Mouse (Mus musculus): Measurements from ENCODE around the gene Dnah14. TPM values are rescaled to one million over a fixed set of nuclear protein-coding genes. Genes with fewer than 3 reads are reported as not detected.

Dnah14 gene
- polyA plus RNA-seq, 2 experiments = 0.53 to 2.0 TPM

DNA sequence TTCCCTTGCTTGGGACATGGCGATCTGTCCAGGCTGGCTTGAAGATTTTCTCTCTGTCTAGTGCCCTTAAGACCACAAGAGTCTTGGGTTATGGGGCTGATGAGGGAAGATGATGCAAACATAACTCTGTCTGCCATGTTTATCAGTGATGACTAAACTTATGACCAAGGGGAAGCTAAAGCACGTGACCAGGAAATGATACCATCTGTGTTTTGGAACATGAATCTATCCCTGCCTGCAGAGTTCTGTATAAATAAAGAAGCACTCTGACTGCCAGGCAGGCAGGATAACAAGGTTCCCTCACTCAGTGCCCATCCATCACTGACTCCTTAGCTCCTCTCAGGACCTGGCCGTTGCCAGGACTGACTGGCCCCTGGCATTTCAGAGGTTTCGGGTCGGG lies 157.2 kb downstream of the Dnah14 start:
- Histone ChIP-seq H3K4me3 (replicated peaks; ENCODE audit: low read length) (no peak overlapping the region), H3K9me3 (ENCODE audit: control insufficient read depth, low read length) (no peaks in the 10 kb centered on the region), H3K27ac (replicated peaks; ENCODE audit: low read depth, low read length) (no peak overlapping the region), H3K4me2 (replicated peaks; ENCODE audit: low read depth, low read length, severe bottlenecking) (no peak overlapping the region), H3K9ac (ENCODE audit: low read depth, low read length, severe bottlenecking) (no peak overlapping the region), H3K36me3 (ENCODE audit: control insufficient read depth, insufficient read depth, low read length) (no peaks in the 10 kb centered on the region), H3K27me3 (ENCODE audit: control insufficient read depth, insufficient read depth, low read length) (no peaks in the 10 kb centered on the region), H3K4me1 (ENCODE audit: control insufficient read depth, insufficient read depth, low read length) (no peaks in the 10 kb centered on the region)
- 83% methylated on average over 5 of the region's 5 CpGs for WGBS
- ATAC-seq (ENCODE audit: low FRiP score, low read depth) (no peak), DNase-seq (ENCODE audit: low spot score) (no peak)
- TF ChIP-seq POLR2A (IDR thresholded peaks at IDR 0.05; ENCODE audit: borderline replicate concordance, extremely low read depth, insufficient read depth, insufficient read length) = no peak

DNA sequence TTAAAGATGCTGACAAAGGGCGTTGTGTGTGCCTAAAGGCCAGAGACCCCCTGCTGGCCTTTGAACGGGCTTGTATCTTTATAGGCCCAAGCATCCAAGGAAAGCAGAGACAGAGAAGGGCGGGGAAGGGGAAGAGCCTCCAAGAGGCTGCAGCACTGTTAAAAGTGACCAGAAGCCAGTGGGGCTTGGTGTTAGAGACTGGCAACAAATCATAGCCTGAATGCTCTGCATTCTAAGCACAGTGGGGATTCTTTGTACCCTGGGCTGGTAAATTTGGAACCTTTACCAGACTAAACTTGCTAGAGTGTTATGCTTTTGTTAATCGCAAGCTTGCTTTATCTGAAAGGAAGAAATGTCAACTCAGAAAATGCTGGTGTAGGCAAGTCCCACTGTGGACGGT lies 163.9 kb downstream of the Dnah14 start:
- no peak for TF ChIP-seq POLR2A (IDR thresholded peaks at IDR 0.05; ENCODE audit: borderline replicate concordance, extremely low read depth, insufficient read depth, insufficient read length)
- no peaks in the 10 kb centered on the region for H3K36me3 ChIP-seq (ENCODE audit: control insufficient read depth, insufficient read depth, low read length)
- 63% methylated on average over 5 of the region's 5 CpGs for WGBS
- no peak overlapping the region for H3K4me3 ChIP-seq (replicated peaks; ENCODE audit: low read length)
- no peaks in the 10 kb centered on the region for H3K27me3 ChIP-seq (ENCODE audit: control insufficient read depth, insufficient read depth, low read length)
- H3K9me3 ChIP-seq (ENCODE audit: control insufficient read depth, low read length) = no peaks in the 10 kb centered on the region
- peaks cover 4% of the 10 kb centered on the region; the same call in 1 of the 2 replicates for H3K4me1 ChIP-seq (ENCODE audit: control insufficient read depth, insufficient read depth, low read length)
- H3K27ac ChIP-seq (replicated peaks; ENCODE audit: low read depth, low read length) = no peak overlapping the region
- DNase-seq (ENCODE audit: low spot score) (no peak), ATAC-seq (ENCODE audit: low FRiP score, low read depth) (no peak)
- no peak overlapping the region for H3K9ac ChIP-seq (ENCODE audit: low read depth, low read length, severe bottlenecking)
- no peak overlapping the region for H3K4me2 ChIP-seq (replicated peaks; ENCODE audit: low read depth, low read length, severe bottlenecking)

- Histone ChIP-seq H3K4me2 (replicated peaks; ENCODE audit: low read depth, low read length, severe bottlenecking) (no peak overlapping the region), H3K4me1 (ENCODE audit: control insufficient read depth, insufficient read depth, low read length) (peaks cover 4% of the 10 kb centered on the region; the same call in 1 of the 2 replicates), H3K27ac (replicated peaks; ENCODE audit: low read depth, low read length) (no peak overlapping the region), H3K36me3 (ENCODE audit: control insufficient read depth, insufficient read depth, low read length) (no peaks in the 10 kb centered on the region), H3K9ac (ENCODE audit: low read depth, low read length, severe bottlenecking) (no peak overlapping the region), H3K27me3 (ENCODE audit: control insufficient read depth, insufficient read depth, low read length) (no peaks in the 10 kb centered on the region), H3K4me3 (replicated peaks; ENCODE audit: low read length) (no peak overlapping the region), H3K9me3 (ENCODE audit: control insufficient read depth, low read length) (no peaks in the 10 kb centered on the region)
- peak; percentile 55; the same call in 1 of the 2 replicates for ATAC-seq (ENCODE audit: low FRiP score, low read depth)
- DNase-seq (ENCODE audit: low spot score) = peak; percentile 43
- WGBS = 53% methylated on average over 4 of the region's 4 CpGs
- no peak for TF ChIP-seq POLR2A (IDR thresholded peaks at IDR 0.05; ENCODE audit: borderline replicate concordance, extremely low read depth, insufficient read depth, insufficient read length)
Measured at GRCm38 (mm10) chr1:181742251-181742885, 166.0 kb downstream of the Dnah14 start.

DNA sequence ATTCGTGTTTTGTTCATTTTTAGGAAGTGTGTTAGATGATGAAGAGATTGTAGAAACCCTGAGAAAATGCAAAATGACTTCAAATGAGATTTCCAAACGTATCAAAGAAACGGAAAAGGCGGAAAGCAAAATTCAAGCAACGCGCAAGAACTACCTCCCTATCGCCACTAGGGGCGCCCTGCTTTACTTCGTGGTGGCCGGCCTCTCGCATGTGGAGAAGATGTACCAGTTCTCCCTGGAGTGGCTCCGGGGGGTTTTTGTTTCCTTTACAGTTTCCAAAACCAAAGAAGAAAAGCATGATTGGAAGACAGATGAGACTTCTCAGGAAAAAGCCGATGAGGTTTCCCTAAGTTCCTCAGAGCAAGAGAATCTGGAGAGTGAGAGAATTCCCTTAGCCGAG lies 193.0 kb downstream of the Dnah14 start:
- H3K9ac ChIP-seq (ENCODE audit: low read depth, low read length, severe bottlenecking) = no peak overlapping the region
- no peak for DNase-seq (ENCODE audit: low spot score)
- no peaks in the 10 kb centered on the region for H3K27me3 ChIP-seq (ENCODE audit: control insufficient read depth, insufficient read depth, low read length)
- no peaks in the 10 kb centered on the region for H3K36me3 ChIP-seq (ENCODE audit: control insufficient read depth, insufficient read depth, low read length)
- H3K4me2 ChIP-seq (replicated peaks; ENCODE audit: low read depth, low read length, severe bottlenecking) = no peak overlapping the region
- ATAC-seq (ENCODE audit: low FRiP score, low read depth) = no peak
- no peaks in the 10 kb centered on the region for H3K4me1 ChIP-seq (ENCODE audit: control insufficient read depth, insufficient read depth, low read length)
- no peaks in the 10 kb centered on the region for H3K9me3 ChIP-seq (ENCODE audit: control insufficient read depth, low read length)
- TF ChIP-seq POLR2A (IDR thresholded peaks at IDR 0.05; ENCODE audit: borderline replicate concordance, extremely low read depth, insufficient read depth, insufficient read length) = no peak
- WGBS = 59% methylated on average over 14 of the region's 14 CpGs
- H3K4me3 ChIP-seq (replicated peaks; ENCODE audit: low read length) = no peak overlapping the region
- no peak overlapping the region for H3K27ac ChIP-seq (replicated peaks; ENCODE audit: low read depth, low read length)

GRCm38 (mm10) chr1:181771871-181772270 lies 195.5 kb downstream of the Dnah14 start:
- H3K27ac ChIP-seq (replicated peaks; ENCODE audit: low read depth, low read length) = no peak overlapping the region
- H3K27me3 ChIP-seq (ENCODE audit: control insufficient read depth, insufficient read depth, low read length) = no peaks in the 10 kb centered on the region
- no peaks in the 10 kb centered on the region for H3K9me3 ChIP-seq (ENCODE audit: control insufficient read depth, low read length)
- H3K36me3 ChIP-seq (ENCODE audit: control insufficient read depth, insufficient read depth, low read length) = no peaks in the 10 kb centered on the region
- no peak overlapping the region for H3K9ac ChIP-seq (ENCODE audit: low read depth, low read length, severe bottlenecking)
- no peak for ATAC-seq (ENCODE audit: low FRiP score, low read depth)
- no peaks in the 10 kb centered on the region for H3K4me1 ChIP-seq (ENCODE audit: control insufficient read depth, insufficient read depth, low read length)
- DNase-seq (ENCODE audit: low spot score) = no peak
- TF ChIP-seq POLR2A (IDR thresholded peaks at IDR 0.05; ENCODE audit: borderline replicate concordance, extremely low read depth, insufficient read depth, insufficient read length) = no peak
- no peak overlapping the region for H3K4me3 ChIP-seq (replicated peaks; ENCODE audit: low read length)
- WGBS = 94% methylated on average over 3 of the region's 3 CpGs
- H3K4me2 ChIP-seq (replicated peaks; ENCODE audit: low read depth, low read length, severe bottlenecking) = no peak overlapping the region

Data from limb, embryonic 14.5 days (tissue).